8 mouse cellular contexts compared by ENCODE assay signal in the genomic region with DNA sequence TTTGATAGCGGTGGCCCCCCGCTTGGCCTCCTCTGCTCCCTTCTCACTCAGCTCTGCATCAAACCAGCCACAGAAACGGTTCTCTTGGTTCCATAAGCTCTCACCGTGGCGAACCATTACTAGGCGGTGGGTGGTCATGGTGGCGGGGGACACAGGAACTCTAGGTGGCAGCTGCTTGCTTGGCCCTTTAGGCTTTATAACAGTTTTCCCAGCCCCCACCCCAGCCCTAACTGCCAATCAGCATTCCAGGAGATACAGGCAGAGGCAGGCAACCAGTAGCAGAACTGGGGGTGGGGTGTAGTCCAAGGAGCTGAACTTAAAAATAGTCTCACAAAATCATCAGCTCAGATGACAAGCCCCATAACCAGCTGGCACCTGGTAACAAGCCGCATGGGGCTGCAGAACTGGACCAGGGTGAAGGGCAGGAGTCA. TPM values are rescaled to one million over a fixed set of nuclear protein-coding genes. Genes with fewer than 3 reads are reported as not detected.
A peak's percentile ranks its signal among the peaks of the same experiment; 100 is the strongest.
DNase-seq lines count a peak whose midpoint lies in the region; ATAC-seq lines count a peak whose summit lies in the region.

Gene Pgam2, minus strand, starts transcription at position 183 of the 431 bp plus-strand sequence.

- peaks cover 22% of the 10 kb centered on the region for H3K4me1 ChIP-seq in liver, embryonic 15.5 days (replicated peaks)
- peaks cover 3% of the 10 kb centered on the region; the same call in 1 of the 2 replicates for H3K4me1 ChIP-seq in embryonic facial prominence, embryonic 14.5 days (ENCODE audit: control insufficient read depth, insufficient read depth, low read length)
- peaks cover 15% of the 10 kb centered on the region for H3K4me1 ChIP-seq in heart, embryonic 11.5 days (ENCODE audit: control insufficient read depth, insufficient read depth, low read length)

- H3K4me3 ChIP-seq in liver, embryonic 15.5 days (replicated peaks) = no peak within 1 kb of the TSS
- H3K4me3 ChIP-seq in embryonic facial prominence, embryonic 14.5 days (ENCODE audit: low read depth, low read length) = peak within 1 kb of the TSS; percentile 10; the same call in 1 of the 2 replicates
- peak within 1 kb of the TSS; percentile 64 for H3K4me3 ChIP-seq in heart, embryonic 11.5 days (ENCODE audit: low read depth, low read length)

- H3K9me3 ChIP-seq in liver, embryonic 15.5 days (replicated peaks) = no peaks in the 10 kb centered on the region
- no peaks in the 10 kb centered on the region for H3K9me3 ChIP-seq in embryonic facial prominence, embryonic 14.5 days (ENCODE audit: control insufficient read depth, low read length)
- H3K9me3 ChIP-seq in heart, embryonic 11.5 days (replicated peaks; ENCODE audit: control insufficient read depth, low read length) = no peaks in the 10 kb centered on the region

- DNase-seq in liver (no peak), MN1 (ENCODE audit: low spot score) (no peak)
- peak; percentile 68 for DNase-seq in embryonic facial prominence, embryonic 14.5 days (ENCODE audit: low spot score)
- DNase-seq in layer of hippocampus, postnatal 14 days (ENCODE audit: low spot score in 2 of 2) = no peak
- DNase-seq in adrenal gland, adult 8-10 months = no peak
- DNase-seq in thymus, postnatal 4 days = no peak

- no peaks in the 10 kb centered on the region for H3K27me3 ChIP-seq in liver, embryonic 15.5 days
- H3K27me3 ChIP-seq in embryonic facial prominence, embryonic 14.5 days (replicated peaks; ENCODE audit: control insufficient read depth, insufficient read depth, low read length) = no peaks in the 10 kb centered on the region
- H3K27me3 ChIP-seq in heart, embryonic 11.5 days (ENCODE audit: control insufficient read depth, insufficient read depth, low read length) = no peaks in the 10 kb centered on the region

- H3K4me2 ChIP-seq in liver, embryonic 15.5 days = no peak within 1 kb of the TSS
- peak within 1 kb of the TSS; percentile 21; the same call in 1 of the 2 replicates for H3K4me2 ChIP-seq in embryonic facial prominence, embryonic 14.5 days (ENCODE audit: low read depth, low read length)
- H3K4me2 ChIP-seq in heart, embryonic 11.5 days = peak within 1 kb of the TSS; percentile 72

- WGBS in liver, embryonic 15.5 days (ENCODE audit: insufficient replicate concordance) = 37% methylated on average over 8 of the region's 8 CpGs
- WGBS in embryonic facial prominence, embryonic 14.5 days = 51% methylated on average over 8 of the region's 8 CpGs
- WGBS in heart, embryonic 11.5 days (ENCODE audit: insufficient replicate concordance) = 32% methylated on average over 8 of the region's 8 CpGs

- H3K27ac ChIP-seq in liver, embryonic 15.5 days (replicated peaks) = no peak within 1 kb of the TSS
- H3K27ac ChIP-seq in embryonic facial prominence, embryonic 14.5 days (replicated peaks; ENCODE audit: low read depth, low read length) = no peak within 1 kb of the TSS; the same call in 1 of the 2 replicates
- H3K27ac ChIP-seq in heart, embryonic 11.5 days (ENCODE audit: low read depth, low read length) = peak within 1 kb of the TSS; percentile 82

- H3K9ac ChIP-seq in liver, embryonic 15.5 days = no peak within 1 kb of the TSS
- peak within 1 kb of the TSS; percentile 28; the same call in 1 of the 2 replicates for H3K9ac ChIP-seq in embryonic facial prominence, embryonic 14.5 days (ENCODE audit: low read depth, low read length)
- peak within 1 kb of the TSS; percentile 85 for H3K9ac ChIP-seq in heart, embryonic 11.5 days (ENCODE audit: low read depth, low read length)

- peaks cover 29% of the 10 kb centered on the region for H3K36me3 ChIP-seq in liver, embryonic 15.5 days (replicated peaks)
- H3K36me3 ChIP-seq in embryonic facial prominence, embryonic 14.5 days (ENCODE audit: control insufficient read depth, insufficient read depth, low read length) = peaks cover 27% of the 10 kb centered on the region
- H3K36me3 ChIP-seq in heart, embryonic 11.5 days (ENCODE audit: control insufficient read depth, insufficient read depth, low read length) = peaks cover 4% of the 10 kb centered on the region; the same call in 1 of the 2 replicates

- no peak for ATAC-seq in liver, embryonic 15.5 days (ENCODE audit: insufficient read depth)
- ATAC-seq in embryonic facial prominence, embryonic 14.5 days (ENCODE audit: low read depth) = peak; percentile 68
- ATAC-seq in heart, embryonic 11.5 days (replicated peaks; ENCODE audit: insufficient number of reproducible peaks, low FRiP score, low TSS enrichment) = peak; percentile 56

RNA-seq across cellular contexts. Expression of gene Pgam2, which starts in this region (rescaled TPM):
- polyA plus RNA-seq in liver, embryonic 15.5 days (2015; fragmentation: Nextera tagmentation; extraction: Ambion mirVana) = 7.5 and 12.4 TPM in 2 replicates
- 157 and 228 TPM in 2 replicates for polyA plus RNA-seq in embryonic facial prominence, embryonic 14.5 days (2014; fragmentation: Nextera tagmentation; extraction: Ambion mirVana)
- 761 and 811 TPM in 2 replicates for polyA plus RNA-seq in heart, embryonic 11.5 days (2014; fragmentation: Nextera tagmentation; extraction: Ambion mirVana)
- 10 to 100 TPM; 12.8 to 14.0 TPM for total RNA-seq in layer of hippocampus, postnatal 14 days (2021)
- total RNA-seq in adrenal gland, adult 8-10 months (2022) = not detected

Comparison
In these comparisons a context has a peak if more than half of its experiments do, and no peak if none do; other contexts are left out.
1. RNA of gene Pgam2 (total RNA-seq): 12.8 to 14.0 TPM in layer of hippocampus, postnatal 14 days; not detected in adrenal gland, adult 8-10 months; every median in the first group is over 10 times any median in the second.
2. RNA of gene Pgam2 (polyA plus RNA-seq): 761 to 811 TPM in heart, embryonic 11.5 days and 157 to 228 TPM in embryonic facial prominence, embryonic 14.5 days; 7.5 to 12.4 TPM in liver, embryonic 15.5 days; every median in the first group is over 10 times any median in the second.